Mouse (Mus musculus): ENCODE measurements around the gene Ywhae. TPM values are rescaled to one million over a fixed set of nuclear protein-coding genes. Genes with fewer than 3 reads are reported as not detected.
"Not testable (repeated sequence)": the region's sequence is repeated elsewhere in the genome, so short reads cannot be mapped to it uniquely, and the experiment has no call there.

Gene Ywhae
- 594 and 621 TPM in 2 replicates for total RNA-seq (2021)
- long read RNA-seq, transcript Ywhae-201 (6 exons, 2,100 nt), result major isoform, 336 of 371 reads
- long read RNA-seq, partial matches to known transcripts, result 28 of 371 reads
- long read RNA-seq, other reads (novel, unspliced or antisense), result 7 of 371 reads

GRCm38 (mm10) chr11:75732434-75733226 lies at the start of gene Ywhae:
Gene Ywhae (plus strand): TSS chr11:75732869.
- DNase-seq, result peak; percentile 89

GRCm38 (mm10) chr11:75684462-75684861 lies 48.2 kb upstream of the Ywhae start:
- no peak for DNase-seq

DNA sequence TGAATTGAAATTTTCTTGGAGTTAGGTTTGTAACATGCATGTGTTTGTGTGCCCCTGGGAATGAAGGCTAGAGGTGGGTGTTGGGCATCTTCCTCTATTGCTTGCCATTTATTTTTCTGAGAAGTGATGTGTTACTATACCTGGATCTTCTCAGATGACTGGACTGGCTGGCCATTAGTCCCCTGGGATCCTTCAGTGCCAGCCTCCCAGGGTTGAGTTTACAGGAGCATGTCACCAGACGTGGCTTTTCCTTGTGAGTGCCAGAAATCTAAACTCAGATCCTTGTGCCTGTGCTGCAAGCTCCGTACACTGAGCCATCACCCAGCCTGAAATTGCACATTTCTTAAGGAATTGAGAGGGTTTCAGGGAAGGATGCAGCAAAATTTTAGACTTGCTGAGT lies 47.7 kb upstream of the Ywhae start:
- no peak for DNase-seq

DNA sequence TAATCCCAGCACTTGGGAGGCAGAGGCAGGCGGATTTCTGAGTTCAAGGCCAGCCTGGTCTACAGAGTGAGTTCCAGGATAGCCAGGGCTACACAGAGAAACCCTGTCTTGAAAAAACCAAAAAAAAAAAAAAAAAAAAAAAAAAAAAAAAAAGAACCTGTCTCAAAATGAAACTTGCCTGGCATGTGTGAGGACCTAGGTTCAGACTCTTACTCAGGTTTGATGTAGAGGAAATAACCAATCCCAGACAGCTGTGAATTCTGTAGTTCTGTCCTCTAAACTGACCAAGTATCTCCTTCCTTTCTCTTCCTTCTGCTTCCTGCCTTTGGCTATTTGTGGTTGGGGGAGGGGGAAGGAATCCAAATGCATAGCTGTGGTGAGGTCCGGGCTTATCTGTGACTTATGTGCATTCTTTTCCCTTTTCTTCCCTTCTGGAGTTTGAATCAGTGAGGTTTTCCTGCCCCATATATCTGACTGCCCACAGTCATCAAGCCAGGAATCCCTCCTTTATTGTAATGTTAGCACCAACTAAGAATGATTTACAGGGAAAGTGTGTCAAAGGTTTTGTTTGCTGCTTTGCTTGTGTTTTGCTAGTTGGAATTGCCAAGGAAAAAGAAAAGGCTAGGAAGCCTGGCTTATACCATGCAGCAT lies 45.2 kb upstream of the Ywhae start:
- DNase-seq, result no peak

DNA sequence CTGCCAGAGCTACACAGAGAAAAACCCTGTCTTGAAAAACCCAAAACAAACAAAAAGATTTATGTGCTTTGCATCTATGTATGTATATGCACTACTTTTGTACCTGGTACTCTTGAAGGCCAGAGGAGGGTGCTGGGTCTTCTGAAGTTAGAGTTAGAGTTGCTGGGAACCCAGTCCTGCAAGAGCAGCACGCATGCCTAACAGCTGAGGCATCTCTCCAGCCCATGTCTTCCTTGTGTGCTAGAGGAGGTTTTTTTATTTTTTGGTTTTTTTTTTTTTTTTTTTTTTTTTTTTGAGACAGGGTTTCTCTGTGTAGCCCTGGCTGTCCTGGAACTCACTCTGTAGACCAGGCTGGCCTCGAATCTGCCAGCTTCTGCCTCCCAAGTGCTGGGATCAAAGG lies 44.5 kb upstream of the Ywhae start:
- no peak for DNase-seq

- no peak for DNase-seq
Measured at GRCm38 (mm10) chr11:75689977-75690376, 42.7 kb upstream of the Ywhae start.

DNA sequence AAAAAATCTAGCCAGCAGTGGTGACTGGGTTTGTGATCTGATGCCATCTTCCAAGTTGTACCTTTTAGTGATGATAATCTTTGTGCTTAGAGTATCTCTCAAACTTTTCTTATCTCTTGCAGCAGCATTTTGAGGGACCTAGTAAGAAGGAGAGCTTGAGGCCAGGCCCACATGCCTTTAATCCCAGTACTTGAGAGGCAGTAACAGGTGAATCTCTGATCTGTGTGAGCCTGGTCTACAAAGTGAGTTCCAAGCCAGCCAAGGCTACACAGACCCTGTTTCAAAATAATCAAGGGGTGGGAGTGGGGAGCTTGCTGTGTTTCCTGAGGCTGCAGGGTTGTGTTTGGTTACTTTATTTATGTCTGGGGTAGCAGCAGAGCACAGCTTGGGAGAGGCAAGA lies 41.6 kb upstream of the Ywhae start:
- no peak for DNase-seq

DNA sequence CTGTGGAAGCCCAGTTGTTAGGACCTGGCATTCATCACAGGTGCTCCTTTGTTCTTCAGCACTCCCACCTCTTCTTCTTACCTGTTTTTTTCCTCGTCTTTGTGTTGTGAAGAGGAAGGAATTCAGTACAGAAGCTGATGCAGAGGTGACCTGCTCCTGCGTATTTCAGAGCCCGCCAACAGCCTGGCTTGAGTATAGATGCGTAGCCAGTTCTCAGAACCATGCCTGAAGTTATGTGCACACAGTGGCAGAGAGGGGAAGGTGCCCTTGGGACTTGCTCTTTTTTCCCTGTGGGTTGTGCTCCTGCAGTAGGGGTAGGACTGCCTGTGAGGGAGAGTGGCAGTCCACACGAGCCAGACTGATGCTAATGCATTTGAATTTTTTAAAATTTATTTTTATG lies 39.1 kb upstream of the Ywhae start:
- no peak for DNase-seq

DNA sequence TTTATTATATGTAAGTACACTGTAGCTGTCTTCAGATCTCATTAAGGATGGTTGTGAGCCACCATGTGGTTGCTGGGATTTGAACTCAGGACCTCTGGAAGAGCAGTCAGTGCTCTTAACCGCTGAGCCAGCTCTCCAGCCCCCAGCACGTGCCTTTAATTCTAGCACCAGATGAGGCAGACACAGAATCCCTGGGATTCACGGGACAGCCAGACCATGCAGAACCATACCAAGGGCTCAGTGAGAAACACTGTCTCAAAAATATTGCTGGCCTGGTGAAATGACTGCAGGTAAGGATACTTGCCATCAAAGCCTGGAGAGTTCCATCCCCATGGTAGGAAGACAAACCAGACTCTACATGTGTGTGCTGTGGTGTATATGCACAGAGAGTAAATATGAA lies 35.2 kb upstream of the Ywhae start:
- DNase-seq, result not testable (repeated sequence)

- no peak for DNase-seq
Measured at GRCm38 (mm10) chr11:75700557-75700956, 32.1 kb upstream of the Ywhae start.

- no peak for DNase-seq
Measured at GRCm38 (mm10) chr11:75702761-75703160, 29.9 kb upstream of the Ywhae start.

DNA sequence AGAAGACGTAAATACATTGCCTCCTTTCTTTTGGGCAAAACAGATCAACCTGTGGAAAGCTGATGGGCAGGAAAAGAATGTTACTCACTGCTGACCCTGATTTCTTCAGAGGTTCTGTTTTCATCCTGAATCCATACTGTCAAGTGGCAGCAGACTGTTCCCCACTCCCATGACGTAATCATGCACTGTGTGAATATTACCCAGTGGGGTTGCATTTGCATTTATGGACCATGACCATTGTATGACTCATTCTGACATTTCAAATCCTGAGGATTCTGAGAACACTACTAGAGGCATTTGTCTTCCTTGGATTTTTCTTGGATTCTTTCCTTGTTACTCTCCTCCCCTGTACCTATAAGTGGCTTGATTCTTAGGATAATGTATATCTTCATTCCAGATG lies 28.9 kb upstream of the Ywhae start:
- DNase-seq, result no peak

GRCm38 (mm10) chr11:75713949-75714348 lies 18.7 kb upstream of the Ywhae start:
- DNase-seq, result no peak

GRCm38 (mm10) chr11:75715556-75715955 lies 17.1 kb upstream of the Ywhae start:
- DNase-seq, result no peak

DNA sequence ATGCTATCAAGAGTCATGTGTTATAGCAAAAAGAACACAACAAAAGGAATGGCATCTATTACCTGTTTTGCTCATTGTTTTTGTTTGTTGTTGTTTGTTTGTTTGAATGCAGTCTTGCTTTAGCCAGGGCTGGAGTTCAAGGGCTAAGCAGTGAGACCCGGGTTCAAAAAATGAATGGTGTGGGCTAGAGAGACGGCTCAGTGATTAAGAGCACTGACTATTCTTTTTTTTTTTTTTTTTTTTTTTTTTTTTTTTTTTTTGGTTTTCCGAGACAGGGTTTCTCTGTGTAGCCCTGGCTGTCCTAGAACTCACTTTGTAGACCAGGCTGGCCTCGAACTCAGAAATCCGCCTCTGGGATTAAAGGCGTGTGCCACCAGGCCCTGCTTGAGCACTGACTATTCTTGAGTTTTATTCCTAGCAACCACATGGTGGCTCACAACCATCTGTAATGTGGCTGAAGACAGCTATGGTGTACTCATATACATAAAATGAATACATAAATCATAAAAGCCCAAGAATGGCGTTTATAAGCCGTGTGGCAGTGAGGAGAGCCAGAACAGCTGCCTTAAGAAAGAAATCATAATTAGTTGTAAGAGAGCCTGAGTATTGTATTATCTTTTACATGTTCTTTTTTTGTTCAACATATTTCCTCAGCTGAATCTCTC lies 15.9 kb upstream of the Ywhae start:
- DNase-seq, result no peak

- DNase-seq, result no peak
Measured at GRCm38 (mm10) chr11:75722339-75722738, 10.3 kb upstream of the Ywhae start.

DNA sequence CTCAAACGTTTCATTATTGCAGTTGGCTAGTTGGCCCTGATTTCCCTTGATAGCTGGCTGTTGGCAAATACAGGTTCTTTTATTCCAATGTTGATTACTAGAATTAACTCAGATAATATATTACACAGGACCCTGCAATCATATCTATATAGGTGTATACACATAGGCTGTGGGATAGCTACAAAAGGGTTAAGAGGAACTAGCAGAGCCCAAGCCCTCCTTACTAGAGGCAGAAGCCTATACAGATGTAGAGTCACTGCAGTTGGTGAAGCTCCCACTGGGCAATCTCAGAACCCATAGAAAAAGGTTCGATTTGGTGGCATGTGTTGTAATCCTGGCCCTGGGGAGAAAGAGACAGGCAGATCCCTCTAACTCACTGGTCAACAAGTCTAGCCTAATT lies 5.5 kb upstream of the Ywhae start:
- DNase-seq, result no peak

DNA sequence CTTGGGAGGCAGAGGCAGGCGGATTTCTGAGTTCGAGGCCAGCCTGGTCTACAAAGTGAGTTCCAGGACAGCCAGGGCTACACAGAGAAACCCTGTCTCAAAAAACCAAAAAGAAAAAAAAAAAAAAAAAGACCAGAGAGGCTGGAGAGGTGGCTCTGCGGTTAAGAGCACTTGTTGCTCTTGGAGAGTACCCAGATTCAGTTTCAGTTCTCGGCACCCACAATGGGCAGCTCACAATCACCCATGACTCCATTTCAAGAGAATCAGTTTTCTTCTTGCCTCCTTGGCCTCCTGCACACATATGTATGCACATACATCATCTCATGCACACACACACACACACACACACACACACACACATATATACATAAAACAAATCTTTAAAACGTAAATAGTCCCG lies 5.0 kb upstream of the Ywhae start:
- not testable (repeated sequence) for DNase-seq

DNA sequence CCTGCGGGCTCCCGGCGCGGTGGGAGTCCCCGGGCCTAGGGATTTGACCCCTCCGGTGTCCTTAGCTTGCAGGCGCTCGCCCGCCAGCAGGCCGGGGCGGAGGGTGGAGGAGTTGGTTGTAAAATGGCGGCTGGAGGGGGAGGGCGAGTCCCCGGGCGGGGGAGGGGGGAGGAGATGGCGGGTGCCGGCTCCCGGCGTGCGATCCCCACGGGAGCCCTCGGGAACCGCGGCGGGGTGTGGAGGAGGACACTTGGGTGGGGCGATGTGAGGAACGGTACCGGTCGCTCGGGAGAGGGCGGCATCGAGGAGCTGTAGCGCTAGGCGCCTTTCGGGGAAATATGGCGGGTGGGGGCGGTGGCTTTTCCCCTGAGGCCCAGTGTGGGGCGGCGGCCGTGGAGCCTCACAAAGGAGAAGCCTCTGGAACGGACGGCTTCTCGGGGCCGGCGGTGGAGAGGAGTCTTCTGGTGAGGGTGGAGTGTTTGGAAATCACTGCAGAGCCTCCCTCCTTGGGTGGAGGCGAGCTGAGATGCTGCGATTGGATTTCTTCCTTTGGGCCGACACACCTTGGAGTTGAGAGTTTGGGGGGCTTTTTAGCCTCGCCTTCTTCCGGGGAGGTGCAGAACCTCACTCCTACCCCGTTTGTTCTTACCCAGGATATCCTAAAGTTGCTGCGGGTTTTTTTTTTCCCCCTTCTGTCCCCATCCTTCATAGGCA lies 715 bp downstream of the Ywhae start:
- peak; percentile 77 for DNase-seq

- DNase-seq, result no peak
Measured at GRCm38 (mm10) chr11:75735462-75736252, 3.0 kb downstream of the Ywhae start.

DNA sequence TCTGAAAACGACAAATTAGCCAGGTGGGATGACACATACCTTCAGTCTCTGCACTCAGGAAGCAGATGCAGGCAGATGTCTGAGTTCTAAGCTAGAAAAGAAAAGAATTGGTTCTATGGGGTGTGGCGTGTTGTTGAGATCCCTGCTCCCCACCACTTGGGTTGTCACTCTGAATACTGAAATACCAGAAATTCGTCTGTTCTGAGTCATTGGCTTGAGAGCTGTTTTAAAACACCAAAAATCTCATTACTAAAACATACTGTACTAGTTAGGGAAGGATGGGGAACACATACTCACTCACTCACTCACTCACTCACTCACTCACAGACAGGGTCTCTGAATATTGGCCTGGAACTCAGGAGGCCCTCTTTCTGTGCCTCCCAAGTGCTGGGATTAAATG lies 4.3 kb downstream of the Ywhae start:
- no peak for DNase-seq
